Mouse (Mus musculus): ENCODE data around the gene Trpd52l3. TPM values are rescaled to one million over a fixed set of nuclear protein-coding genes. Genes with fewer than 3 reads are reported as not detected.

Trpd52l3 gene
- total and polyA plus RNA-seq, 2 experiments from 2014 or later = not detected

- ATAC-seq (ENCODE audit: low FRiP score) = no peak
- Histone ChIP-seq H3K9ac (replicated peaks; ENCODE audit: low read length, poor library complexity, severe bottlenecking) (peak overlapping the region; percentile 99), H3K9me3 (ENCODE audit: low read length) (no peaks in the 10 kb centered on the region), H3K27me3 (ENCODE audit: insufficient read depth, low read length) (no peaks in the 10 kb centered on the region), H3K36me3 (ENCODE audit: insufficient read depth, low read length) (no peaks in the 10 kb centered on the region), H3K4me2 (ENCODE audit: low read depth, low read length, poor library complexity, severe bottlenecking) (peak overlapping the region; percentile 83), H3K4me3 (ENCODE audit: low read depth, low read length) (peak overlapping the region; percentile 100), H3K27ac (ENCODE audit: low read depth, low read length) (peak overlapping the region; percentile 96; the same call in 1 of the 2 replicates), H3K4me1 (ENCODE audit: insufficient read depth, low read length) (peaks cover 12% of the 10 kb centered on the region; the same call in 1 of the 2 replicates)
- DNase-seq (ENCODE audit: low spot score) = peak; percentile 53
- WGBS = 1% methylated on average over 7 of the region's 7 CpGs
- no peak for TF ChIP-seq CTCF (IDR thresholded peaks at IDR 0.05)
These were observed 27.9 kb downstream of the Trpd52l3 start for GRCm38 (mm10) chr19:30031468-30031931.

GRCm38 (mm10) chr19:30032206-30032605 lies 28.6 kb downstream of the Trpd52l3 start:
- no peak for TF ChIP-seq CTCF (IDR thresholded peaks at IDR 0.05)
- Histone ChIP-seq H3K27ac (ENCODE audit: low read depth, low read length) (no peak overlapping the region), H3K4me2 (ENCODE audit: low read depth, low read length, poor library complexity, severe bottlenecking) (peak overlapping the region; percentile 83), H3K36me3 (ENCODE audit: insufficient read depth, low read length) (no peaks in the 10 kb centered on the region), H3K27me3 (ENCODE audit: insufficient read depth, low read length) (no peaks in the 10 kb centered on the region), H3K4me1 (ENCODE audit: insufficient read depth, low read length) (peaks cover 12% of the 10 kb centered on the region; the same call in 1 of the 2 replicates), H3K9ac (replicated peaks; ENCODE audit: low read length, poor library complexity, severe bottlenecking) (0 out of 2 replicates have a peak overlapping the region, but pooled peaks have one; percentile 99), H3K4me3 (ENCODE audit: low read depth, low read length) (peak overlapping the region; percentile 100), H3K9me3 (ENCODE audit: low read length) (no peaks in the 10 kb centered on the region)
- 64% methylated on average over 3 of the region's 3 CpGs for WGBS
- ATAC-seq (ENCODE audit: low FRiP score) = no peak
- DNase-seq (ENCODE audit: low spot score) = no peak

GRCm38 (mm10) chr19:30035361-30035760 lies 31.8 kb downstream of the Trpd52l3 start:
- Histone ChIP-seq H3K9me3 (ENCODE audit: low read length) (no peaks in the 10 kb centered on the region), H3K36me3 (ENCODE audit: insufficient read depth, low read length) (no peaks in the 10 kb centered on the region), H3K4me2 (ENCODE audit: low read depth, low read length, poor library complexity, severe bottlenecking) (no peak overlapping the region), H3K4me3 (ENCODE audit: low read depth, low read length) (no peak overlapping the region), H3K9ac (replicated peaks; ENCODE audit: low read length, poor library complexity, severe bottlenecking) (no peak overlapping the region), H3K27ac (ENCODE audit: low read depth, low read length) (no peak overlapping the region), H3K27me3 (ENCODE audit: insufficient read depth, low read length) (no peaks in the 10 kb centered on the region), H3K4me1 (ENCODE audit: insufficient read depth, low read length) (peaks cover 10% of the 10 kb centered on the region; the same call in 1 of the 2 replicates)
- WGBS = 68% methylated on average over 3 of the region's 3 CpGs
- TF ChIP-seq CTCF (IDR thresholded peaks at IDR 0.05) = no peak
- no peak for ATAC-seq (ENCODE audit: low FRiP score)
- no peak for DNase-seq (ENCODE audit: low spot score)

GRCm38 (mm10) chr19:30043691-30044090 lies 40.1 kb downstream of the Trpd52l3 start:
- Histone ChIP-seq H3K4me3 (ENCODE audit: low read depth, low read length) (no peak overlapping the region), H3K9ac (replicated peaks; ENCODE audit: low read length, poor library complexity, severe bottlenecking) (no peak overlapping the region), H3K27ac (ENCODE audit: low read depth, low read length) (no peak overlapping the region), H3K4me1 (ENCODE audit: insufficient read depth, low read length) (no peaks in the 10 kb centered on the region), H3K36me3 (ENCODE audit: insufficient read depth, low read length) (peaks cover 3% of the 10 kb centered on the region; the same call in 1 of the 2 replicates), H3K9me3 (ENCODE audit: low read length) (no peaks in the 10 kb centered on the region), H3K4me2 (ENCODE audit: low read depth, low read length, poor library complexity, severe bottlenecking) (no peak overlapping the region), H3K27me3 (ENCODE audit: insufficient read depth, low read length) (no peaks in the 10 kb centered on the region)
- ATAC-seq (ENCODE audit: low FRiP score) (no peak), DNase-seq (ENCODE audit: low spot score) (no peak)
- no peak for TF ChIP-seq CTCF (IDR thresholded peaks at IDR 0.05)
- WGBS = 95% methylated on average over 2 of the region's 2 CpGs

GRCm38 (mm10) chr19:30044630-30045029 lies 41.0 kb downstream of the Trpd52l3 start:
- Histone ChIP-seq H3K36me3 (ENCODE audit: insufficient read depth, low read length) (peaks cover 3% of the 10 kb centered on the region; the same call in 1 of the 2 replicates), H3K9me3 (ENCODE audit: low read length) (no peaks in the 10 kb centered on the region), H3K9ac (replicated peaks; ENCODE audit: low read length, poor library complexity, severe bottlenecking) (no peak overlapping the region), H3K27me3 (ENCODE audit: insufficient read depth, low read length) (no peaks in the 10 kb centered on the region), H3K4me3 (ENCODE audit: low read depth, low read length) (no peak overlapping the region), H3K4me1 (ENCODE audit: insufficient read depth, low read length) (no peaks in the 10 kb centered on the region), H3K27ac (ENCODE audit: low read depth, low read length) (no peak overlapping the region), H3K4me2 (ENCODE audit: low read depth, low read length, poor library complexity, severe bottlenecking) (no peak overlapping the region)
- peak; percentile 39 for TF ChIP-seq CTCF (IDR thresholded peaks at IDR 0.05)
- WGBS = 100% methylated on average over 1 of the region's 1 CpGs
- DNase-seq (ENCODE audit: low spot score) (no peak), ATAC-seq (ENCODE audit: low FRiP score) (no peak)

GRCm38 (mm10) chr19:30045857-30046256 lies 42.3 kb downstream of the Trpd52l3 start:
- DNase-seq (ENCODE audit: low spot score) (no peak), ATAC-seq (ENCODE audit: low FRiP score) (no peak)
- 74% methylated on average over 1 of the region's 1 CpGs for WGBS
- H3K4me3 ChIP-seq (ENCODE audit: low read depth, low read length) = no peak overlapping the region
- TF ChIP-seq CTCF (IDR thresholded peaks at IDR 0.05) = peak; percentile 58
- no peak overlapping the region for H3K27ac ChIP-seq (ENCODE audit: low read depth, low read length)
- no peaks in the 10 kb centered on the region for H3K9me3 ChIP-seq (ENCODE audit: low read length)
- H3K4me1 ChIP-seq (ENCODE audit: insufficient read depth, low read length) = no peaks in the 10 kb centered on the region
- H3K36me3 ChIP-seq (ENCODE audit: insufficient read depth, low read length) = peaks cover 3% of the 10 kb centered on the region; the same call in 1 of the 2 replicates
- no peak overlapping the region for H3K9ac ChIP-seq (replicated peaks; ENCODE audit: low read length, poor library complexity, severe bottlenecking)
- H3K4me2 ChIP-seq (ENCODE audit: low read depth, low read length, poor library complexity, severe bottlenecking) = no peak overlapping the region
- H3K27me3 ChIP-seq (ENCODE audit: insufficient read depth, low read length) = no peaks in the 10 kb centered on the region
